Mouse (Mus musculus) spleen, adult 12 weeks (tissue): ENCODE measurements around the gene Opn5.

Source experiments
- DNase-seq: peaks from one replicate; pipeline ENCODE4 v3.0.0; 2022; ENCODE audit warnings: low spot score

The Opn5 gene

GRCm38 (mm10) chr17:42611295-42611694 is at the start of gene Opn5:
Gene Opn5 (minus strand): TSS chr17:42611395.
- DNase-seq = no peak

- no peak for DNase-seq
Measured at GRCm38 (mm10) chr17:42658634-42659422, 47.6 kb upstream of the Opn5 start.

GRCm38 (mm10) chr17:42643416-42643815 is 32.2 kb upstream of the Opn5 start:
- DNase-seq = no peak

GRCm38 (mm10) chr17:42630206-42630605 is 19.0 kb upstream of the Opn5 start:
- no peak for DNase-seq

GRCm38 (mm10) chr17:42613043-42613737 is 2.0 kb upstream of the Opn5 start:
- DNase-seq = no peak

- DNase-seq = no peak
Measured at GRCm38 (mm10) chr17:42608270-42608669, 2.9 kb downstream of the Opn5 start.

- DNase-seq = no peak
Measured at GRCm38 (mm10) chr17:42602829-42603784, 8.1 kb downstream of the Opn5 start.

- DNase-seq = no peak
Measured at GRCm38 (mm10) chr17:42586486-42586885, 24.7 kb downstream of the Opn5 start.

- DNase-seq = no peak
Measured at GRCm38 (mm10) chr17:42583029-42583331, 28.2 kb downstream of the Opn5 start.

GRCm38 (mm10) chr17:42582281-42583028 is 28.7 kb downstream of the Opn5 start:
- no peak for DNase-seq

GRCm38 (mm10) chr17:42580623-42581022 is 30.6 kb downstream of the Opn5 start:
- no peak for DNase-seq

GRCm38 (mm10) chr17:42580196-42580595 is 31.0 kb downstream of the Opn5 start:
- DNase-seq = no peak

GRCm38 (mm10) chr17:42576671-42577168 is 34.5 kb downstream of the Opn5 start:
- no peak for DNase-seq

GRCm38 (mm10) chr17:42573786-42574185 is 37.4 kb downstream of the Opn5 start:
- no peak for DNase-seq

- DNase-seq = no peak
Measured at GRCm38 (mm10) chr17:42549578-42549977, 61.6 kb downstream of the Opn5 start.

- DNase-seq = no peak
Measured at GRCm38 (mm10) chr17:42530147-42530546, 81.0 kb downstream of the Opn5 start.

- no peak for DNase-seq
Measured at GRCm38 (mm10) chr17:42509356-42510262, 101.6 kb downstream of the Opn5 start.
